Mouse (Mus musculus) intestine, embryonic 14.5 days (tissue): ENCODE results near the gene Prkce. TPM values are rescaled to one million over a fixed set of nuclear protein-coding genes. Genes with fewer than 3 reads are reported as not detected.

Experiments used
- ATAC-seq: fragments of 200-750 bp; cut with Nextera tagmentation; replicated peaks from 2 replicates; pipeline ENCODE4 v1.8.0; 2017; ENCODE audit warnings: low read depth, moderate number of reproducible peaks, moderate TSS enrichment, moderate library complexity; ENCODE audit not compliant: low FRiP score, low TSS enrichment
- DNase-seq: peaks from one replicate; pipeline ENCODE4 v3.0.0-alpha.2; 2018; ENCODE audit warnings: low spot score
- H3K27ac ChIP-seq: fragments of 300-500 bp; sonication (generic); 2 replicates; pipeline ENCODE4 v1.5.1; 2014; ENCODE audit warnings: low read depth, mild to moderate bottlenecking, control low read depth
- H3K27me3 ChIP-seq: fragments of 300-500 bp; sonication (generic); replicated peaks from 2 replicates; pipeline ENCODE4 v1.6.1; 2014; ENCODE audit warnings: low read length, control low read depth; ENCODE audit not compliant: control insufficient read depth, insufficient read depth
- H3K36me3 ChIP-seq: fragments of 300-500 bp; sonication (generic); 2 replicates; pipeline ENCODE4 v1.6.1; 2014; ENCODE audit warnings: low read length, control low read depth; ENCODE audit not compliant: control insufficient read depth, insufficient read depth
- H3K4me1 ChIP-seq: fragments of 300-500 bp; sonication (generic); replicated peaks from 2 replicates; pipeline ENCODE4 v1.6.1; 2014; ENCODE audit warnings: low read length, control low read depth, mixed read lengths; ENCODE audit not compliant: control insufficient read depth, insufficient read depth
- H3K4me2 ChIP-seq: fragments of 300-500 bp; sonication (generic); 2 replicates; pipeline ENCODE4 v1.6.1; 2014; ENCODE audit warnings: low read length
- H3K4me3 ChIP-seq: fragments of 300-500 bp; sonication (generic); 2 replicates; pipeline ENCODE4 v1.5.1; 2014; ENCODE audit warnings: low read depth, low read length, control low read depth, mixed read lengths
- H3K9ac ChIP-seq: fragments of 300-500 bp; sonication (generic); 2 replicates; pipeline ENCODE4 v1.6.1; 2014; ENCODE audit warnings: mild to moderate bottlenecking, low read length
- H3K9me3 ChIP-seq: fragments of 300-500 bp; sonication (generic); 2 replicates; pipeline ENCODE4 v1.6.1; 2016; ENCODE audit warnings: low read length, control low read depth; ENCODE audit not compliant: control insufficient read depth
- WGBS: fragments of 180-500 bp; shearing (Covaris S2); extraction: QIAGEN DNeasy Blood & Tissue Kit; methylation state at CpG from one replicate; pipeline ENCODE4 v1.1.7; 2014; 5-methylcytosine and 5-hydroxymethylcytosine counted together
- polyA plus RNA-seq: library from polyadenylated mRNA; unstranded; fragments of >200 nt; fragmentation: Nextera tagmentation; extraction: Ambion mirVana; gene quantifications from 2 replicates; pipeline ENCODE4 v1.2.1, GENCODE M21; 2014

The Prkce gene
- polyA plus RNA-seq, 1 experiment from 2014 or later, result 7.5 TPM

- no peak overlapping the region for H3K4me2 ChIP-seq
- ATAC-seq (no peak), DNase-seq (no peak)
- H3K4me3 ChIP-seq, result no peak overlapping the region
- H3K9ac ChIP-seq, result no peak overlapping the region
- no peak overlapping the region for H3K27ac ChIP-seq
- 71% methylated on average over 7 of the region's 7 CpGs for WGBS
- H3K9me3 ChIP-seq, result no peaks in the 10 kb centered on the region
- no peaks in the 10 kb centered on the region for H3K27me3 ChIP-seq
- H3K36me3 ChIP-seq, result no peaks in the 10 kb centered on the region
- peaks cover 3% of the 10 kb centered on the region; the same call in 1 of the 2 replicates for H3K4me1 ChIP-seq
Measured at GRCm38 (mm10) chr17:86250406-86250905, 82.9 kb downstream of the Prkce start.

- no peak for DNase-seq
- H3K36me3 ChIP-seq, result no peaks in the 10 kb centered on the region
- no peaks in the 10 kb centered on the region for H3K9me3 ChIP-seq
- no peak overlapping the region for H3K9ac ChIP-seq
- no peak overlapping the region for H3K4me3 ChIP-seq
- H3K4me2 ChIP-seq, result no peak overlapping the region
- no peaks in the 10 kb centered on the region for H3K27me3 ChIP-seq
- WGBS, result 46% methylated on average over 9 of the region's 9 CpGs
- peaks cover 3% of the 10 kb centered on the region; the same call in 1 of the 2 replicates for H3K4me1 ChIP-seq
- peak overlapping the region; percentile 22; the same call in 1 of the 2 replicates for H3K27ac ChIP-seq
- no peak for ATAC-seq
Measured at GRCm38 (mm10) chr17:86253884-86254283, 86.3 kb downstream of the Prkce start.

GRCm38 (mm10) chr17:86254285-86254684, 86.7 kb downstream of the Prkce start:
- ATAC-seq, result no peak
- no peak for DNase-seq
- Histone ChIP-seq H3K36me3 (no peaks in the 10 kb centered on the region), H3K9me3 (no peaks in the 10 kb centered on the region), H3K27me3 (no peaks in the 10 kb centered on the region), H3K4me1 (peaks cover 3% of the 10 kb centered on the region; the same call in 1 of the 2 replicates), H3K4me3 (no peak overlapping the region), H3K9ac (no peak overlapping the region), H3K27ac (peak overlapping the region; percentile 22; the same call in 1 of the 2 replicates), H3K4me2 (no peak overlapping the region)
- 77% methylated on average over 8 of the region's 8 CpGs for WGBS

- H3K4me3 ChIP-seq, result no peak overlapping the region
- no peak for ATAC-seq
- 96% methylated on average over 6 of the region's 6 CpGs for WGBS
Measured at GRCm38 (mm10) chr17:86254978-86255377, 87.4 kb downstream of the Prkce start.

GRCm38 (mm10) chr17:86256730-86257131, 89.1 kb downstream of the Prkce start:
- H3K4me1 ChIP-seq, result peaks cover 8% of the 10 kb centered on the region
- DNase-seq (no peak), ATAC-seq (no peak)
- H3K27ac ChIP-seq, result no peak overlapping the region
- 53% methylated on average over 10 of the region's 10 CpGs for WGBS
- no peaks in the 10 kb centered on the region for H3K27me3 ChIP-seq
- no peak overlapping the region for H3K4me2 ChIP-seq
- no peak overlapping the region for H3K4me3 ChIP-seq
- no peak overlapping the region for H3K9ac ChIP-seq
- H3K36me3 ChIP-seq, result no peaks in the 10 kb centered on the region
- no peaks in the 10 kb centered on the region for H3K9me3 ChIP-seq

More at GRCm38 (mm10) chr17:86254978-86255377, 87.4 kb downstream of the Prkce start:
- Histone ChIP-seq H3K9ac (no peak overlapping the region), H3K4me2 (no peak overlapping the region), H3K36me3 (no peaks in the 10 kb centered on the region), H3K4me1 (peaks cover 3% of the 10 kb centered on the region; the same call in 1 of the 2 replicates), H3K27ac (no peak overlapping the region), H3K9me3 (no peaks in the 10 kb centered on the region), H3K27me3 (no peaks in the 10 kb centered on the region)
- DNase-seq, result no peak

GRCm38 (mm10) chr17:86261067-86261466, 93.5 kb downstream of the Prkce start:
- WGBS, result 32% methylated on average over 8 of the region's 8 CpGs
- ATAC-seq, result no peak

GRCm38 (mm10) chr17:86263985-86264649, 96.5 kb downstream of the Prkce start:
- H3K9me3 ChIP-seq, result no peaks in the 10 kb centered on the region
- WGBS, result 76% methylated on average over 11 of the region's 11 CpGs
- no peaks in the 10 kb centered on the region for H3K36me3 ChIP-seq
- peaks cover 8% of the 10 kb centered on the region for H3K4me1 ChIP-seq
- H3K27ac ChIP-seq, result no peak overlapping the region
- DNase-seq (no peak), ATAC-seq (peak; percentile 36; the same call in 1 of the 2 replicates)
- no peak overlapping the region for H3K9ac ChIP-seq
- H3K27me3 ChIP-seq, result no peaks in the 10 kb centered on the region
- no peak overlapping the region for H3K4me3 ChIP-seq
- H3K4me2 ChIP-seq, result no peak overlapping the region

More at GRCm38 (mm10) chr17:86261067-86261466, 93.5 kb downstream of the Prkce start:
- Histone ChIP-seq H3K27ac (no peak overlapping the region), H3K27me3 (no peaks in the 10 kb centered on the region), H3K4me3 (no peak overlapping the region), H3K9ac (no peak overlapping the region), H3K4me1 (peaks cover 8% of the 10 kb centered on the region), H3K4me2 (no peak overlapping the region), H3K9me3 (no peaks in the 10 kb centered on the region), H3K36me3 (no peaks in the 10 kb centered on the region)
- no peak for DNase-seq

- Histone ChIP-seq H3K27me3 (no peaks in the 10 kb centered on the region), H3K27ac (no peak overlapping the region), H3K4me2 (no peak overlapping the region), H3K36me3 (no peaks in the 10 kb centered on the region), H3K9me3 (no peaks in the 10 kb centered on the region), H3K9ac (no peak overlapping the region), H3K4me1 (peaks cover 10% of the 10 kb centered on the region), H3K4me3 (no peak overlapping the region)
- ATAC-seq (no peak), DNase-seq (no peak)
- 90% methylated on average over 6 of the region's 6 CpGs for WGBS
Measured at GRCm38 (mm10) chr17:86266051-86266450, 98.5 kb downstream of the Prkce start.
